Mouse (Mus musculus) layer of hippocampus, adult 18-20 months (tissue): Measurements from ENCODE around the gene Gatad2b. TPM values are rescaled to one million over a fixed set of nuclear protein-coding genes. Genes with fewer than 3 reads are reported as not detected.
"Not testable (repeated sequence)": the region's sequence is repeated elsewhere in the genome, so short reads cannot be mapped to it uniquely, and the experiment has no call there.

Experiments
- DNase-seq, 2 experiments: peaks; one replicate each; pipeline ENCODE4 v3.0.0; 2022; ENCODE audit warnings: low spot score in 2 of 2
- total RNA-seq, 2 experiments: library from RNA; stranded (reverse); gene quantifications; 2 replicates each; pipeline ENCODE4 v1.2.3; 2021

The Gatad2b gene
- total RNA-seq, 2 experiments from 2014 or later, result 104 to 106 TPM

GRCm38 (mm10) chr3:90309589-90309988 lies 16.6 kb downstream of the Gatad2b start:
- DNase-seq, result no peak

GRCm38 (mm10) chr3:90313367-90313766 lies 20.4 kb downstream of the Gatad2b start:
- DNase-seq, result no peak

DNA sequence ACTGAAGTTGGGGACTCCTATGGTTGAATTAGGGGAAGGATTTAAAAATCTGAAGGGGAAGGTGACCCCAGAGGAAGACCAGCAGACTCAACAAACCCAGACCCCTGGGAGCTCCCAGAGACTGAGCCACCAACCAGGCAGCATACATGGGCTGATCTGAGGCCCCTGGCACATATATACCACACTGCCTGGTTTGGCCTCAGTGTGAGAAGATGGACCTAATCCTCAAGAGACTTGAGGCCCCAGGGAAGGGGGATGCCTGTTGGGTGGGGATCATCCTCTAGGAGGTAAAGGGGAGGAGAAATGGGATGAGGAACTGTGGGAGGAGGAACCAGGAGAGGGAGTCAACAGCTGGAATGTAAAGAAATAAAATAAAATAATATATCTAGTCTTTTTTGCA lies 21.3 kb downstream of the Gatad2b start:
- no peak for DNase-seq

GRCm38 (mm10) chr3:90322289-90322688 lies 29.3 kb downstream of the Gatad2b start:
- DNase-seq, result no peak

GRCm38 (mm10) chr3:90323119-90323518 lies 30.1 kb downstream of the Gatad2b start:
- peak; percentile 39 to 80 for DNase-seq

DNA sequence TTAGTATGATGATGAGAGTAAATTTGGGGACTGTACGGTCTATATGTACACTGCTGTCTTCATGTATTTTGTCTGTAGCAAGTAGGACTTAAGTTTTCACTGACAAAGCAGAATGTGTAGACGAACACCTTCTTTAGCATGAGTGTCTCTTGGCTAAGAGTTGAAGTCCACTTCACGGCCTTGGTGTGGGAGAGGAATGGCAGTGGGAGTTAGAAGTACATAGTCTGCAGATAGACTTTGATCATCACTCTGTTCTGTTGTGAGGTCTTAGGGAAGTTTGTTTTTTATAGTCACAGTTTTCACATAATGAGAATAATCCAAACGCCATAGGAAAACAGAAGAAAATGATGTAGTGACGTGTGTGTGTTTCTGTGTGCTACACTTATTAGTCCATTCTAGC lies 39.5 kb downstream of the Gatad2b start:
- no peak for DNase-seq

- no peak for DNase-seq
These were observed 42.5 kb downstream of the Gatad2b start for GRCm38 (mm10) chr3:90335517-90335916.

GRCm38 (mm10) chr3:90338190-90338589 lies 45.2 kb downstream of the Gatad2b start:
- no peak for DNase-seq

DNA sequence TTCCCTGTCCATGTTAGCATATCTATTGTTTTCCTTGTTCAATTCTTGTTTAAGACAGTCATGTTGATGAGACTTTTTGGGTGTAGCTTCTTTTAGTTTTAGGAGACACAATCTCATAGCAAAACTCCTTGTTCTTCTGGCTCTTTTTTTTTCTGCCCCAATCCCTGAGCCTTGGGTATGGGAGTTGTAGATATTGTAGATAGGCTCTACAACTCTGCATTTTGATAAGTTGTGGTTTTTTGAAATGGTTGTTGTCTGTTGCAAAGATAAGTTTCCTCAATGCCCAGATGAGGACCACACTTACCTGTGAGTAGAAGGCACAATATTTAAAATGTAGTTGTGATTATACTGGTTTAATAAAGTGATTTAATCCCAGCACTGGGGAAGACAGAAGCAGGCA lies 47.2 kb downstream of the Gatad2b start:
- no peak for DNase-seq

- not testable (repeated sequence) for DNase-seq
These were observed 49.9 kb downstream of the Gatad2b start for GRCm38 (mm10) chr3:90342853-90343252.

DNA sequence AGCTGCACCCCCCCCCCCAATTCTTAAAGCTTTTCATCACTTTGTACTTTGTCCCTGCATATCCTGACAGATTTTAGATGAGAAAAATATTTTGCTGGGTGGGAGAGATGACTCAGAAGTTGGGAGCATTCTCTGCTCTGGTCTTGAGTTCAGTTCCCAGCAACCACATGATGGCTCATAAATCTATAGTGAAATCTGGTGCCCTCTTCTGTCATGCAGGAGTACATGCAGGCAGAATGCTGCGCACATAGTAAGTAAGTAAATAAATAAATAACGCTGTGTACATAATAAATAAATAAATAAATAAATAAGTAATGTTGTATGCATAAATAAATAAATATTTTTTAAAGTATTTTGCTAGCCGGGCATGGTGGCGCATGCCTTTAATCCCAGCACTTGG lies 54.9 kb downstream of the Gatad2b start:
- DNase-seq, result no peak

DNA sequence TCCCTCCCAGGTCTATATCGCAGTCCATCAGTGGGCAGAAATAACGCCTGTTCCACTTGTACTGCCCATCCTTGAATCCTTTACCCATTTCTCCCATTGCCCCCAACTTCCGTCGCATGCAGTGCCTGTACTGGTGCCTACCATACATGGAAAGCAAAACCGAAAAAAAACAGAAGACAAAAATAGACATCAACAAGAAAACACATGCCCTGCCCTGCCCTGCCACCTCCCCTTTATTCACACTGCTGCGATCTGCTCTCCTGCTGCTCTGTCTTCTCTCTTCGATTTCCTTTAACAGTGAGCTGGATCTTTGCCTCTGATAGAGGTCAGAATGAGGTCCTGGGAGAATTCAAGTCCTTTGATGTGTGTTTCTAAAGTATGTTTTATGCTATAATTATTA lies 65.0 kb downstream of the Gatad2b start:
- DNase-seq, result no peak

DNA sequence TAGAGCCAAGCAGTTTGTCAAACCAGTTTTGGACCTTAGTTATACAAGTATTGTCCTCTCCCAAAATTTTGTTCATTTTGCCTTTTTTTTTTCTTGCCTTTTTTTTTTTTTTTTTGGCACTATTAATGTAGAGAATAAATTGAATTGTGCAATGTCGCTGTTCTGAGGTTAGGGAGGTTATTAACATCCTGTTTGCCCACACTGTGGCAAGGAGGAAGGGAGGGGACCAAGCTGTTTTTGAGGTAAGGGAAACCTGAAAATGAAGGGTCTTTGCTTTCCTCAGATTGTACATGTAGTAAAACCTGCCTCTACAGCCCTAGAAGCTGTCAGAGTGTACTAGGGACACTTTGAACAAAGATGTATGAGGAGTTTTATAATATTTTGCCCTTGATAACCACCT lies 66.3 kb downstream of the Gatad2b start:
- DNase-seq, result no peak

GRCm38 (mm10) chr3:90361476-90361875 lies 68.5 kb downstream of the Gatad2b start:
- no peak for DNase-seq

DNA sequence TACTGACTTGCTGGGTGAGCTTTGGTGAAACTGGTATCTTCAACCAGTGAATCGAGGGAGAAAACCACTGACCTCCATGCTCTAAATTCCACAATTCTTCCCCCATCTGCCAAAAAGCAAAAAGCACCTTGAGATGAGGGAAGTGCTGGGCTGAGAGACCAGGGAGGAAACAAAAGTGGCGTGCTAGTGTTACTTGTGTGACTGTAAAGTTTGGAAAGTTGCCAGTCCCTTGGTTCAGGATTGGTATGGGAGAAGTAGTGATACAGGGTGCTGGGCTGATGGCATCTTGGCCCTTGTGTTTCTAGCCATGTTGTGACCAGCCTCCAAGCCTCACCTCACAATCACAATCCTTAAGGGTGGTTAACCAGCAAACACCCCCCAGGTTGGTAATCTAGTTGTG lies 69.4 kb downstream of the Gatad2b start:
- no peak for DNase-seq

- no peak for DNase-seq
These were observed 74.1 kb downstream of the Gatad2b start for GRCm38 (mm10) chr3:90367001-90367632.

GRCm38 (mm10) chr3:90369041-90369440 lies 76.1 kb downstream of the Gatad2b start:
- DNase-seq, result no peak

DNA sequence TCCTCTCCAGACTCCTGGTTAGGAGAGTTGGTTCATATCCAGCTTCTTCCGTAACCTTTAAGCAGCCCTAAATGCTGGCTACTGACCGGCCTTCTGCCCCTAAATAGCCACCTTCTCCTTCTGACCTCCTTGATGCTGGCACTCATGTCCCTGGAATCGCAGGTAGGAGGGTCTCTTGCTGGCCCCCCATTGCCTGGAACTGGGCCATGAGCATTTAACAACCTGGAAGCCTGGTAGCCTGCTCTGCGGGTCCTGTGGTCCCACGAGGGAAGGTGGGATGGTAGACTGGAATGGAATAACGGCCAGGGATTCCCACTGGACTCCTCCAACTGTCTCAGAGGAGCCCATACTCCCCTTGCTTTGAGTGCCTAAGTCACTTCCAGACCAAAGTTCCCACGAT lies 78.9 kb downstream of the Gatad2b start:
- DNase-seq, result no peak

DNA sequence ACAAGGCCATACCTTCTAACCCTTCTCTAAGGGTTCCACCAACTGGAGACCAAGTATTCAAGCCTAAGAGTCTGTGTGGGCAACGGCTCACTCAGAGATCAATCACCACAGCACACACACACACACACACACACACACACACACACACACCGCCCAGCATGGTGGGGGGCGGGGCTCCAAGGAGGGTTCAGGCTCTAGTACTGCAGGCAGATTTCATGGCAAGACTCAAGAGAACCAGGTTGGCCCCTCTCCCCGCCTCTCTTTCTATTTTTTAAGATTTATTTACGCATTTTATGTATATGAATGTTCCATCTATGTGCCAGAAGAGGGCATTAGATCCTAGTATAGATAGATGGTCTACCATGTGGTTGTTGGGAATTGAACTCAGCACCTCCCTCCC lies 79.8 kb downstream of the Gatad2b start:
- DNase-seq, result no peak

GRCm38 (mm10) chr3:90373432-90374028 lies 80.6 kb downstream of the Gatad2b start:
- peak; percentile 70 to 94 for DNase-seq

DNA sequence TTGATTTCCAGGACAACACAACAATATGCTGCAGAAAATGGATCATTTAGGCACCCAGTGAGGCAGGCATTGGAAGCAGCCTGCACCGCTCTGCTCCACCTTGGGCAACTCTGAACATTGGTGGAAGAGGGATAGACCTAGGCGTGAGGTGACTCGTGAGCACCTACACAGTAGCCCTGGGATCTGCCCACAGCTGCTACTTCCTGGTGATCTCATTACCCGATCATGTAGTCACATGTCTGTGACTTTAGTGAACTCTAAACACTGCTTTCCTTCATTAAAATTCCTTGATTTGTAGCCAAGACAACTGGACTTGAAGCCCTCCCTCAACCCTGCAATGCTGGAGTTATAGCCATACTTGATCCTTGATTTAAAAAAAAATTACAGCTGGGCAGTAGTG lies 81.4 kb downstream of the Gatad2b start:
- no peak for DNase-seq

DNA sequence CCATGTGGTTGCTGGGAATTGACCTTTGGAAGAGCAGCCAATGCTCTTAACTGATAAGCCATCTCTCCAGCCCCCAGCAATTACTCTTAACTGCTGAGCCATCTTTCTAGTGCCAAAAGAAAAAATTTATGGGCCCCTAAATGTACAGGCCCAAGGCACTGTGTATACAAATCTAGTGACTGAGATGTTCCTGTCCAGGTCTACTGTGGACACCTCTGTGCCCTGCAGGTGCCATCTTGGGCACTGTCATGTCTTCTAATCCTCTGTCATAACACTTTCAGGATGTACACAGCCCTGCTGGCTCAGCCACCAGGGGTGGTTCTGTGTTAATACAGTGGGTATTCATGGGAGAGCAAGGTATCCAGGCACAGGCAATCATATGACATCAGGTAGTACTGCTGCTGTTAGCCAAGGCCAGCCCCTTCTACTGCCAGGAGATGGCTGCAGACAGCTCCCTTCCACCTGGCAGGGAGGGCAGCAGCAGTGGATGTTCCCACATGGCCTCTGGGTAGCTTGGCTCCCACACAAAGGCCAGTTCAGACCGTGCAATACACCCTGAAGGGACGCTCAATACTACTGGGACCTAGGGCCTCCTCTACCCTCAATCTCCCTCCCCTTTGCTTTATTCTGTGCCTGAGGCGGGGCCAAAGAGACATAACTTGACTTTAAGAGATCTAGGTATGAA lies 82.7 kb downstream of the Gatad2b start:
- DNase-seq, result no peak

DNA sequence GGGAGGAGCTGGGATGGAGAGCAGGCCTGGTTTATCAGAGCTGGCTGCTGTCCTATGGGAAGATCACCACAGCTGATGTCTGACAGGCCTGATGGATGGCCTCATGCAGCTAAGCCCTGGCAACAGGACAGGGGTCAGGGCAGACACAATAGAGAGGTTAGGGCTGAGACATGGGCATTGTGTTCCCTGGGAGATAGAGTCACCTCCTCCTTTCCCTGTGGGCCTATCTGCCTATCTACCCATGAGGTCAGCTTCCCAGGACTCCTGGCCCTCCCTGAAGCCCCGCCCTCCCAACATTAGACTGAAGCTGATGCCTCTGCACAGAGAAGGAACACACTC lies 83.2 kb downstream of the Gatad2b start:
- no peak for DNase-seq
